Mouse (Mus musculus) A20 (cell line): Measurements from ENCODE around the gene Wt1.

Experiments
- DNase-seq: peaks from one replicate; pipeline ENCODE4 v3.0.0-alpha.2; 2011; ENCODE audit warnings: low read depth, low spot score

Gene Wt1

GRCm38 (mm10) chr2:105185140-105185539, 58.8 kb downstream of the Wt1 start:
- peak; percentile 16 for DNase-seq

- no peak for DNase-seq
Measured at GRCm38 (mm10) chr2:105185768-105186529, 59.6 kb downstream of the Wt1 start.

- no peak for DNase-seq
Measured at GRCm38 (mm10) chr2:105186591-105186990, 60.3 kb downstream of the Wt1 start.

GRCm38 (mm10) chr2:105188182-105188581, 61.9 kb downstream of the Wt1 start:
- peak; percentile 48 for DNase-seq

- DNase-seq, result peak; percentile 64
Measured at GRCm38 (mm10) chr2:105189352-105189751, 63.0 kb downstream of the Wt1 start.

GRCm38 (mm10) chr2:105200152-105200551, 73.8 kb downstream of the Wt1 start:
- DNase-seq, result no peak

GRCm38 (mm10) chr2:105206563-105207174, 80.3 kb downstream of the Wt1 start:
- DNase-seq, result no peak

GRCm38 (mm10) chr2:105212839-105213238, 86.5 kb downstream of the Wt1 start:
- DNase-seq, result no peak

GRCm38 (mm10) chr2:105215914-105216313, 89.6 kb downstream of the Wt1 start:
- no peak for DNase-seq

- no peak for DNase-seq
Measured at GRCm38 (mm10) chr2:105219229-105219628, 92.9 kb downstream of the Wt1 start.

GRCm38 (mm10) chr2:105219664-105220063, 93.3 kb downstream of the Wt1 start:
- DNase-seq, result no peak

- DNase-seq, result no peak
Measured at GRCm38 (mm10) chr2:105220738-105221303, 94.5 kb downstream of the Wt1 start.
